Mouse (Mus musculus): Measurements from ENCODE around the gene Spty2d1. TPM values are rescaled to one million over a fixed set of nuclear protein-coding genes. Genes with fewer than 3 reads are reported as not detected.
"Not testable (repeated sequence)": the region's sequence is repeated elsewhere in the genome, so short reads cannot be mapped to it uniquely, and the experiment has no call there.

Spty2d1 gene
- polyA plus RNA-seq, 1 experiment from 2014 or later, result 8.0 TPM

GRCm38 (mm10) chr7:47035426-47035825 lies 27.2 kb upstream of the Spty2d1 start:
- Histone ChIP-seq H3K9ac (ENCODE audit: low read depth, low read length) (no peak overlapping the region), H3K4me2 (replicated peaks; ENCODE audit: low read depth) (no peak overlapping the region), H3K4me3 (ENCODE audit: low read depth, low read length) (no peak overlapping the region), H3K4me1 (replicated peaks; ENCODE audit: control insufficient read depth, insufficient read depth, low read length) (no peaks in the 10 kb centered on the region), H3K27ac (ENCODE audit: low read depth, low read length) (no peak overlapping the region), H3K9me3 (ENCODE audit: control insufficient read depth) (no peaks in the 10 kb centered on the region), H3K36me3 (ENCODE audit: control insufficient read depth, insufficient read depth) (no peaks in the 10 kb centered on the region), H3K27me3 (replicated peaks; ENCODE audit: control insufficient read depth, insufficient read depth, low read length) (no peaks in the 10 kb centered on the region)
- TF ChIP-seq CTCF (IDR thresholded peaks at IDR 0.05; ENCODE audit: low read depth), result no peak
- 82% methylated on average over 8 of the region's 8 CpGs for WGBS
- ATAC-seq, result no peak

GRCm38 (mm10) chr7:47034785-47035384 lies 26.7 kb upstream of the Spty2d1 start:
- Histone ChIP-seq H3K27ac (ENCODE audit: low read depth, low read length) (no peak overlapping the region), H3K9ac (ENCODE audit: low read depth, low read length) (no peak overlapping the region), H3K4me3 (ENCODE audit: low read depth, low read length) (no peak overlapping the region), H3K27me3 (replicated peaks; ENCODE audit: control insufficient read depth, insufficient read depth, low read length) (no peaks in the 10 kb centered on the region), H3K4me2 (replicated peaks; ENCODE audit: low read depth) (no peak overlapping the region), H3K4me1 (replicated peaks; ENCODE audit: control insufficient read depth, insufficient read depth, low read length) (no peaks in the 10 kb centered on the region), H3K36me3 (ENCODE audit: control insufficient read depth, insufficient read depth) (no peaks in the 10 kb centered on the region), H3K9me3 (ENCODE audit: control insufficient read depth) (no peaks in the 10 kb centered on the region)
- WGBS, result 89% methylated on average over 4 of the region's 4 CpGs
- no peak for ATAC-seq
- no peak for TF ChIP-seq CTCF (IDR thresholded peaks at IDR 0.05; ENCODE audit: low read depth)

DNA sequence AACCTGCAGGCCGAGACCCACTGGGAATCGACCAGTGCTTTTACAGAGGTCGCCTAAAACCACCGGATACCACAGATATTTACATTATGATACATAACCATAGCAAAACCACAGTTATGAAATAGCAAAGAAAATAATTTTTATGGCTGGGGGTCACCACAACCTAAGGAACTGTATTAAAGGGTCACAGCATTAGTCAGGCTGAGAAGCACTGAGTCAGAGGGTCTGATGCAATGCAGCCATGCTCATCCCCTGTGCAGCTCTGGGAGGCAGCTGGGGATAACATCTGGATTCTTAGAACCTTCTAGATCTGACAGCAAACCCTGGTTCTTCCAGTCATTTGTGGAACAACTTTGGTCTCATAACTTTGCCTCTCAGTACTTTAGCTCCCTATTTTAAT lies 23.2 kb upstream of the Spty2d1 start:
- 67% methylated on average over 4 of the region's 4 CpGs for WGBS
- H3K4me1 ChIP-seq (replicated peaks; ENCODE audit: control insufficient read depth, insufficient read depth, low read length), result no peaks in the 10 kb centered on the region
- no peak overlapping the region for H3K4me2 ChIP-seq (replicated peaks; ENCODE audit: low read depth)
- no peak for TF ChIP-seq CTCF (IDR thresholded peaks at IDR 0.05; ENCODE audit: low read depth)
- no peak overlapping the region for H3K9ac ChIP-seq (ENCODE audit: low read depth, low read length)
- H3K27me3 ChIP-seq (replicated peaks; ENCODE audit: control insufficient read depth, insufficient read depth, low read length), result no peaks in the 10 kb centered on the region
- H3K36me3 ChIP-seq (ENCODE audit: control insufficient read depth, insufficient read depth), result no peaks in the 10 kb centered on the region
- no peak for ATAC-seq
- H3K9me3 ChIP-seq (ENCODE audit: control insufficient read depth), result no peaks in the 10 kb centered on the region
- no peak overlapping the region for H3K4me3 ChIP-seq (ENCODE audit: low read depth, low read length)
- H3K27ac ChIP-seq (ENCODE audit: low read depth, low read length), result no peak overlapping the region

DNA sequence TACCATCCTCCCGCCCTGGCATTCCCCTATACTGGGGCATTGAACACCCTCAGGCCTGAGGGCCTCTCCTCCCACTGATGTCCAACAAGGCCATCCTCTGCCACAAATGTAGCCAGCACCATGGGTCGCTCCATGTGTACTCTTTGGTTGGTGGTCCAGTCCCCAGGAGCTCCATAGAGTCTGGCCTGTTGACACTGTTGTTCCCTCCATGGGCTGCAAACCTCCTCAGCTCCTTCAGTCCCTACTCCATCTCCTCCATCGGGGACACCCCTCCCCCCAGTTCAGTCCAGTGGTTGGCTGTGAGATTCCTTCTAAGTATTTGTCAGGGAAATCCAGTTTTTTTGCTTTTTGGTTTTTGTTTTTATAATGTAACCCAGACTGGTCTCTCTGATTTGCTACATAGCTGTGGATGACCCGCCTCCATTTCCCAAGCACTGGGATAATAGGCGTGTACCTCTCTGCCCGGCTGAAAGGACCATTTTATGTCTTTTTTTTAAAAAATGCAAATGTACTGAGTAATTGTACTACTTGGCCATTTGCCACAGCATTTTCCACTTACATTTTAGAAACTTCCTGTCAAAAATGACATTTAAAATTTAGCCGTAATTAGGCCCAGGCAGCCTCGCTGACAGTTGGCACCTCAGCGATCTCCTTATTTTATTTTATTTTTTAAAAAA lies 22.4 kb upstream of the Spty2d1 start:
- TF ChIP-seq CTCF (IDR thresholded peaks at IDR 0.05; ENCODE audit: low read depth), result no peak
- Histone ChIP-seq H3K27me3 (replicated peaks; ENCODE audit: control insufficient read depth, insufficient read depth, low read length) (no peaks in the 10 kb centered on the region), H3K4me2 (replicated peaks; ENCODE audit: low read depth) (no peak overlapping the region), H3K4me3 (ENCODE audit: low read depth, low read length) (no peak overlapping the region), H3K9ac (ENCODE audit: low read depth, low read length) (no peak overlapping the region), H3K27ac (ENCODE audit: low read depth, low read length) (no peak overlapping the region), H3K9me3 (ENCODE audit: control insufficient read depth) (no peaks in the 10 kb centered on the region), H3K36me3 (ENCODE audit: control insufficient read depth, insufficient read depth) (no peaks in the 10 kb centered on the region), H3K4me1 (replicated peaks; ENCODE audit: control insufficient read depth, insufficient read depth, low read length) (no peaks in the 10 kb centered on the region)
- WGBS, result 77% methylated on average over 9 of the region's 9 CpGs
- ATAC-seq, result no peak

DNA sequence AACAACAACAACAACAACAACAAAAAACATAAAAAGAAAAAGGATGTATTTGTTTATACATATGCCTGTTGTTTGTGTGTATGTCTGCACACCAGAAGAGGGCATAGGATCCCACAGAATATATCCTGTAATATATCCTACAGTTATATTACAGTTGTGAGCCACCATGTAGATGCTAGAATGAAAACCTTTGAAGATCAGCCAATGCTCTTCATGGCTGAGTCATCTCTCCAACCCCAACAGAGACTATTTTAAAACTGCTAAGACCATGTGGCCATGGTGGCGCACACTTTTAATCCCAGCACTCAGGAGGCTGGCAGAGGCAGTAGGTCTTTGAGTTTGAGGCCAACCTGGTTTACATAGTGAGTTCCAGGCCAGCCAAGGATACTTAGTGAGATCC lies 19.3 kb upstream of the Spty2d1 start:
- no peak for ATAC-seq
- Histone ChIP-seq H3K36me3 (ENCODE audit: control insufficient read depth, insufficient read depth) (no peaks in the 10 kb centered on the region), H3K9ac (ENCODE audit: low read depth, low read length) (no peak overlapping the region), H3K4me2 (replicated peaks; ENCODE audit: low read depth) (no peak overlapping the region), H3K27ac (ENCODE audit: low read depth, low read length) (no peak overlapping the region), H3K4me3 (ENCODE audit: low read depth, low read length) (no peak overlapping the region), H3K9me3 (ENCODE audit: control insufficient read depth) (no peaks in the 10 kb centered on the region), H3K4me1 (replicated peaks; ENCODE audit: control insufficient read depth, insufficient read depth, low read length) (no peaks in the 10 kb centered on the region), H3K27me3 (replicated peaks; ENCODE audit: control insufficient read depth, insufficient read depth, low read length) (no peaks in the 10 kb centered on the region)
- TF ChIP-seq CTCF (IDR thresholded peaks at IDR 0.05; ENCODE audit: low read depth), result peak; percentile 36
- 89% methylated on average over 1 of the region's 1 CpGs for WGBS

DNA sequence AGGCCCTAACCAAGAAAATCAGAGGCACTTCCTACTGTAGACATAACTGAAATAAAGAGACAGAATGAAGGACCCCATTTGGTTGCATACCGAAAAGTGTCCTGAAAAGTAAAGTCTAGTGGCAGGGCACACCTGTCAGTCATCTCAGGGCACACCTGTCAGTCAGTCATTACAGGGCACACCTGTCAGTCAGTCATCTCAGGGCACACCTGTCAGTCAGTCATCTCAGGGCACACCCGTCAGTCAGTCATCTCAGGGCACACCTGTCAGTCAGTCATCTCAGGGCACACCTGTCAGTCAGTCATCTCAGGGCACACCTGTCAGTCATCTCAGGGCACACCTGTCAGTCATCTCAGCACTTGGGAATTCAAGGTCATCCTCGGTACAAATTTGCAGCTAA lies 18.7 kb upstream of the Spty2d1 start:
- not testable (repeated sequence) for H3K36me3 ChIP-seq (ENCODE audit: control insufficient read depth, insufficient read depth); H3K4me2 ChIP-seq (replicated peaks; ENCODE audit: low read depth); H3K4me1 ChIP-seq (replicated peaks; ENCODE audit: control insufficient read depth, insufficient read depth, low read length); H3K9ac ChIP-seq (ENCODE audit: low read depth, low read length); H3K27ac ChIP-seq (ENCODE audit: low read depth, low read length); H3K9me3 ChIP-seq (ENCODE audit: control insufficient read depth); ATAC-seq; H3K27me3 ChIP-seq (replicated peaks; ENCODE audit: control insufficient read depth, insufficient read depth, low read length); H3K4me3 ChIP-seq (ENCODE audit: low read depth, low read length)
- 68% methylated on average over 3 of the region's 3 CpGs for WGBS
